ENCODE assay signal across 8 mouse cellular contexts in genomic region chr2:75002562-75002961, GRCm38 (mm10).
DNase-seq lines count a peak whose midpoint lies in the region; ATAC-seq and TF ChIP-seq lines count a peak whose summit lies in the region.
"Had no signal": no experiment of that assay in that cellular context is flagged by ENCODE, and none has a peak within 500 bp of the region (broad histone marks: within the 10 kb centered on the region; RNA-seq: fewer than 3 reads in every experiment).

No protein-coding gene starts in this region.

- no peaks in the 10 kb centered on the region for H3K4me1 ChIP-seq in hindbrain, embryonic 11.5 days (replicated peaks; ENCODE audit: control insufficient read depth, insufficient read depth, low read length)
- peaks cover 20% of the 10 kb centered on the region; the same call in 1 of the 2 replicates for H3K4me1 ChIP-seq in hindbrain, embryonic 10.5 days (replicated peaks)

- no peak for ATAC-seq in hindbrain, embryonic 11.5 days (ENCODE audit: low FRiP score)

- no peaks in the 10 kb centered on the region for H3K9me3 ChIP-seq in hindbrain, embryonic 11.5 days (ENCODE audit: control insufficient read depth, low read length)
- no peaks in the 10 kb centered on the region for H3K9me3 ChIP-seq in hindbrain, embryonic 10.5 days
- H3K9me3 ChIP-seq: limb, embryonic 13.5 days had no signal

- no peak overlapping the region for H3K27ac ChIP-seq in hindbrain, embryonic 11.5 days (ENCODE audit: low read depth, low read length)
- no peak overlapping the region for H3K27ac ChIP-seq in hindbrain, embryonic 10.5 days
- H3K27ac ChIP-seq: limb, embryonic 13.5 days had no signal

- no peak for TF ChIP-seq CTCF in brain, embryonic 14.5 days (IDR thresholded peaks at IDR 0.05; ENCODE audit: borderline replicate concordance, extremely low read depth, insufficient read depth, insufficient read length)

- no peak overlapping the region for H3K4me3 ChIP-seq in hindbrain, embryonic 11.5 days (ENCODE audit: low read depth, low read length)
- H3K4me3 ChIP-seq in hindbrain, embryonic 10.5 days: no peak overlapping the region
- H3K4me3 ChIP-seq: limb, embryonic 13.5 days had no signal

- H3K27me3 ChIP-seq in hindbrain, embryonic 11.5 days (ENCODE audit: control insufficient read depth, insufficient read depth, low read length): no peaks in the 10 kb centered on the region
- peaks cover 7% of the 10 kb centered on the region; the same call in 1 of the 2 replicates for H3K27me3 ChIP-seq in hindbrain, embryonic 10.5 days (ENCODE audit: insufficient read depth, poor library complexity, severe bottlenecking)

- no peak for TF ChIP-seq POLR2A in brain, embryonic 14.5 days (IDR thresholded peaks at IDR 0.05; ENCODE audit: borderline replicate concordance, extremely low read depth, insufficient read depth, insufficient read length, poor library complexity, severe bottlenecking)

- DNase-seq in hindbrain, embryonic 11.5 days (ENCODE audit: low spot score): peak; percentile 11
- no peak for DNase-seq in hindbrain, embryonic 10.5 days (ENCODE audit: low spot score)
- DNase-seq in adrenal gland, adult 8-10 months: peak; percentile 49
- DNase-seq in brain, embryonic 14.5 days (ENCODE audit: low read depth): peak; percentile 83
- peak; percentile 27 for DNase-seq in lung, postnatal 14 days
- DNase-seq in thymus, postnatal 36 days: no peak
- no peak for DNase-seq in frontal cortex, postnatal 36 days (ENCODE audit: low spot score in 2 of 2)

- H3K9ac ChIP-seq in hindbrain, embryonic 11.5 days (ENCODE audit: low read depth, low read length): no peak overlapping the region
- H3K9ac ChIP-seq: limb, embryonic 13.5 days had no signal

- no peak overlapping the region for H3K4me2 ChIP-seq in hindbrain, embryonic 11.5 days (replicated peaks; ENCODE audit: low read depth, low read length)
- H3K4me2 ChIP-seq: limb, embryonic 13.5 days had no signal

- 70% methylated on average over 12 of the region's 12 CpGs for WGBS in hindbrain, embryonic 11.5 days
- 80% methylated on average over 12 of the region's 12 CpGs for WGBS in hindbrain, embryonic 10.5 days

- no peaks in the 10 kb centered on the region for H3K36me3 ChIP-seq in hindbrain, embryonic 11.5 days (ENCODE audit: control insufficient read depth, insufficient read depth, low read length)
- H3K36me3 ChIP-seq in hindbrain, embryonic 10.5 days: no peaks in the 10 kb centered on the region
- H3K36me3 ChIP-seq: limb, embryonic 13.5 days had no signal

Comparison
In these comparisons a context has a peak if more than half of its experiments do, and no peak if none do; other contexts are left out.
1. DNase-seq: peak in hindbrain, embryonic 11.5 days (single experiment), adrenal gland, adult 8-10 months (single experiment), brain, embryonic 14.5 days (single experiment) and lung, postnatal 14 days (single experiment); none in hindbrain, embryonic 10.5 days (single experiment), thymus, postnatal 36 days (0 of 2) and frontal cortex, postnatal 36 days (0 of 2).